Mouse (Mus musculus): ENCODE data around the gene Tgfb2. TPM values are rescaled to one million over a fixed set of nuclear protein-coding genes. Genes with fewer than 3 reads are reported as not detected.
A peak's percentile ranks its signal among the peaks of the same experiment; 100 is the strongest.

Tgfb2 gene
- polyA plus RNA-seq, 1 experiment = 1.5 TPM

DNA sequence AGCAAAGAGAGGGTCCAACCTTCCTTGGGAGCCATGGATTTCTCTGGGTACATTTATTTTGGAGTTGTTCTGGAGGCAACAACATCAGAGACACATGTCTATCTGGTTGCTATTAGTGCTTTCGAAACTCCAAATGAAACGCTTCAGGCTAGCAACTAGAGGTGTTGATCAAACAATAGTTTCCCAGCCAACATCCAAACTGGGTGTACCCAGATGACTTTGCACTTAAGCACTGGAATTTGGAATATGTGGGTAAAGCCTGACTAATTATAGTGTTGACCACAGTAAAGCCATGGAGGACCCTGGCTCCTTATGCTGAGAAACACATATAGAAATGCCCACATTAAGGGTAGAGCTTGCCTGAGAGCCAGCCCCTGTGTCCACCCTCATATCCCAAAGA lies 124.7 kb downstream of the Tgfb2 start:
- DNase-seq = no peak
- Histone ChIP-seq H3K4me1 (ENCODE audit: control insufficient read depth, insufficient read depth, low read length) (no peaks in the 10 kb centered on the region), H3K4me3 (ENCODE audit: insufficient read depth, low read depth, low read length) (no peak overlapping the region), H3K27ac (ENCODE audit: insufficient read depth, low read depth, low read length) (no peak overlapping the region), H3K27me3 (replicated peaks; ENCODE audit: control insufficient read depth, insufficient read depth, low read length) (no peaks in the 10 kb centered on the region), H3K36me3 (ENCODE audit: control insufficient read depth, insufficient read depth, low read length) (no peaks in the 10 kb centered on the region)
- TF ChIP-seq CTCF (conservative IDR thresholded peaks at IDR 0.05; ENCODE audit: insufficient read depth, insufficient read length, low read depth, low read length) (no peak), POLR2A (IDR thresholded peaks at IDR 0.05; ENCODE audit: low read depth, low read length) (no peak)
- 83% methylated on average over 2 of the region's 2 CpGs for WGBS

DNA sequence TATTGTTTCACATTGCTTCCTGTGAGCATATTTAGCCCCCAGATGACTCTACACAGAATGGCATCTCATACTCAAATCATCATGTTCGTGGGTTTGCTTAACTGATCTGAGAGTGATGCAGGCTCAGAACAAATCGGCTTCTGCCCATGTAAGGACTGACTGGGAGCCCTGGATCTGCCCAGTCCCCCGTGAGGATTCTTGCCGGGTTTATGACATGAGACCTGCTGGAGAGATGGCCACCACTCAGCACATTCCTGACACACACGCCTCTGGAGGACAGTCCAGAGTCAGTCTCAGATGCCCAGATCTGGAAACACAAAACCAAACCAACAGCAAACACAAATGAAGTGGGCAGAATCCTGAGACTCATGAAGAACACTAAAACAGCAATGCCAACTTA lies 128.5 kb downstream of the Tgfb2 start:
- DNase-seq = no peak
- no peak for TF ChIP-seq CTCF (conservative IDR thresholded peaks at IDR 0.05; ENCODE audit: insufficient read depth, insufficient read length, low read depth, low read length)
- TF ChIP-seq POLR2A (IDR thresholded peaks at IDR 0.05; ENCODE audit: low read depth, low read length) = no peak
- Histone ChIP-seq H3K4me1 (ENCODE audit: control insufficient read depth, insufficient read depth, low read length) (no peaks in the 10 kb centered on the region), H3K27ac (ENCODE audit: insufficient read depth, low read depth, low read length) (no peak overlapping the region), H3K27me3 (replicated peaks; ENCODE audit: control insufficient read depth, insufficient read depth, low read length) (no peaks in the 10 kb centered on the region), H3K36me3 (ENCODE audit: control insufficient read depth, insufficient read depth, low read length) (no peaks in the 10 kb centered on the region), H3K4me3 (ENCODE audit: insufficient read depth, low read depth, low read length) (no peak overlapping the region)
- 63% methylated on average over 5 of the region's 5 CpGs for WGBS

DNA sequence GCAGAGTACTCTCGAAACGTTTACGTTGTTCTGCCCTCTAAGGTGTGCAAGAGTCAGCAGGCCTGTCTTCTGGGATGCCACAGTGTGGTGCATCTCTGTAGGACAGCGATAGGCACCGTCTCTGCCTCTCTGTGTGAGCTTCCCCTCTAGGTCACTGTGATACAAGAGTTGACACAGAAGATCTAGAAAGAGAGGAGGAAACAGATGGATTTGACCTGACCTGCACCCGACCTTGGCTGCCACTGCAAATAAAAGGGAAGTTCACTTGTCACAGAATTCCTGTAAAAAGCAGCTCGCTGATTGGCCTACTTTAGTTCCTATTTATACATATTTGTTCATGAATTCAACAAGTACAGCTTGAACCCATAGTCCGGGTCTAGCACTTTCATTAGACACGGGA lies 130.2 kb downstream of the Tgfb2 start:
- Histone ChIP-seq H3K4me1 (ENCODE audit: control insufficient read depth, insufficient read depth, low read length) (no peaks in the 10 kb centered on the region), H3K27ac (ENCODE audit: insufficient read depth, low read depth, low read length) (no peak overlapping the region), H3K4me3 (ENCODE audit: insufficient read depth, low read depth, low read length) (no peak overlapping the region), H3K27me3 (replicated peaks; ENCODE audit: control insufficient read depth, insufficient read depth, low read length) (no peaks in the 10 kb centered on the region), H3K36me3 (ENCODE audit: control insufficient read depth, insufficient read depth, low read length) (no peaks in the 10 kb centered on the region)
- TF ChIP-seq POLR2A (IDR thresholded peaks at IDR 0.05; ENCODE audit: low read depth, low read length) (no peak), CTCF (conservative IDR thresholded peaks at IDR 0.05; ENCODE audit: insufficient read depth, insufficient read length, low read depth, low read length) (no peak)
- WGBS = 54% methylated on average over 9 of the region's 9 CpGs
- DNase-seq = peak; percentile 22

DNA sequence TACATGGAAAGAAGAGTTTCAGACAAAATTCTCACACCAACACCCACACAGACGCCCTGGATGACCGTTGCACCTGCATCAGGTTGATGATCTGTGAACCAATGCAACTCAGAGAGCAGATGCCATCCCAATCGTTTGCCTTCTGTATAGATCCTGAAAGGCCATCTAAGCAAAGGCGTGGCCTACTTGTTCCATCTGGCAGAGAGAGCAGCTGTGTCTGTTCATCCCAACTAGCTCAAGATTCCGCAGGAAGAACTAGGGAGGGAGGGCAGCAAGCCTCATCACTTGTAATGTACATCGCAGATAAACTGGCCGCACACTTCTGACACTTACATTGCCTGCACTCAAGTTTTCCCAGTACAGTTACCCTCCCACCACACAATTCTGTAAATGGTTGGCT lies 130.7 kb downstream of the Tgfb2 start:
- Histone ChIP-seq H3K4me1 (ENCODE audit: control insufficient read depth, insufficient read depth, low read length) (no peaks in the 10 kb centered on the region), H3K4me3 (ENCODE audit: insufficient read depth, low read depth, low read length) (no peak overlapping the region), H3K36me3 (ENCODE audit: control insufficient read depth, insufficient read depth, low read length) (no peaks in the 10 kb centered on the region), H3K27ac (ENCODE audit: insufficient read depth, low read depth, low read length) (no peak overlapping the region), H3K27me3 (replicated peaks; ENCODE audit: control insufficient read depth, insufficient read depth, low read length) (no peaks in the 10 kb centered on the region)
- TF ChIP-seq POLR2A (IDR thresholded peaks at IDR 0.05; ENCODE audit: low read depth, low read length) (no peak), CTCF (conservative IDR thresholded peaks at IDR 0.05; ENCODE audit: insufficient read depth, insufficient read length, low read depth, low read length) (no peak)
- WGBS = 76% methylated on average over 7 of the region's 7 CpGs
- DNase-seq = no peak

Other genes starting within 250 kb of the Tgfb2 start
- 3.1 and 4.5 TPM in 2 replicates for gene Rrp15, start 43.4 kb upstream of the Tgfb2 start, polyA plus RNA-seq (2012; rRNA removed)

All from kidney, adult 2 months (tissue).